Mouse (Mus musculus) induced T-regulatory cell, adult 2 months (primary cell): ENCODE measurements around the gene H2al1i.
"Not testable (repeated sequence)": the region's sequence is repeated elsewhere in the genome, so short reads cannot be mapped to it uniquely, and the experiment has no call there.

Source experiments
- DNase-seq: peaks from one replicate; pipeline ENCODE4 v3.0.0-alpha.2; 2012; ENCODE audit warnings: low read depth

The H2al1i gene

GRCm38 (mm10) chrX:11324359-11324758, at the start of gene H2al1i:
Gene H2al1i (plus strand): TSS chrX:11324659.
- DNase-seq: not testable (repeated sequence)

- DNase-seq: no peak
These were observed 47.4 kb upstream of the H2al1i start for GRCm38 (mm10) chrX:11277083-11277482.

- DNase-seq: no peak
These were observed 43.7 kb upstream of the H2al1i start for GRCm38 (mm10) chrX:11280741-11281140.

DNA sequence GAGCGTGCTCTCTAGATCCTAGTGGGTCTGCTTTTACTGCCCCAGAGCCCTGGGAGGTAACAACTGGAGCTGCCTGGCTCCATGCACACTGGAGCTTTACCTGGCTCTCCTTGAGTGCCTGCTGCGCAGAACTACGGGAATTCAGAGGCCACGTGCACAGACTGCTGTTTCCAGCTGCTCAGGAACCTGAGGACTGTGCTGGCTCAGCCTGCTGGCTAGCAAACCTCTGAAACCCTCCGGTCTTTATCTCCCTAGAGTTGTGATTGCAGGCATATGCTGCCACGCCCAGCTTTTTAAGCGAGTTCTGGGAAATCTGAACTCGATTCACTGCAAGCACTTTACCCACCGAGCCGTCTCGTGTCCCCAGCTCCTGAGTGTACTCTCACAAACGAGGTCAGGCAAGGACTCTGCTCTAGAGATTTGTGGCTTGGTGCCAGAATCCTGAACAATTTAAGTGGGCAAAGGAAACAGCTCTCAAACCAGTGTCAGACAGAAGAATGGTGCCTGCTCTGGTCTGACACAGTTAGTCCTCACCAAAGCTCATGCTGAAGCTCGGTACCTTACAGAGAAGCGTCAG, 36.1 kb upstream of the H2al1i start:
- DNase-seq: no peak

DNA sequence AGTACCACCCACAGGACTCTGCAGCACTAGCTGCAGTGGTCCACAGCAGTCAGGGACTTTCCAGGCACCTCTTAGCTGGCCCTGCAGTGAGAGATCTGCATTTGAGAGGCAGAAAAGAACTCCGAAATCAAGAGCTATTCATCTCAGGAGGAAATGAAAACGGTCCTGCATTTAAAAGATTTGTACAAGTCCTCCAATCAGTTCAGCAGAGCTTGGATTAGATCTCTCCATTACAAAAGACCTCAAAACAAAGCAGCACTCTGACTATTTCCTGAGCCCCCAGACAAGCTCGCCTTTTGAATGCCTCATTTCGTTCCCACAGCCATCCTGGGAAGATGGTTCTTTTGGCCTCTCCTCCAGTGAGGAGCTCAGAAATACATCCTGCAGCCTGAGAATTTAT, 35.2 kb upstream of the H2al1i start:
- no peak for DNase-seq

DNA sequence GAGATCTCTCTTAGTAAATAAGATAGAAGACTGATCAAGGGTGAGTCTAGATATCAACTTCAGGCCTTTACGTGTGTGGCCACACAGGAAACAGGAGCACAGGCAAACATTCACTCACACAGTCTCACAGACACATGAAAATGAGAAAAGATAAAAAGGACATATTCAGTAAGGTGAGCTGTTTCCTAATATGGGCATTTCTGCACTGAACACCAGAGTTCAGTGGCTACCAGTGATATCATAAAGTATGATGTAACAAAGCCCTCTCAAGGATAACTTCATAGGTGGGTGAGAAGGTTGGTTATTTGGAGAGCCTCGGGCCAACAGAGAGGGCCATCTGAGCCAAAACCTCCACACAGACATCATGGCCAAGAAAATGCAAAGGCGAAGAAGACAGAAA, 25.5 kb upstream of the H2al1i start, which contains the start of gene H2al1a:
Gene H2al1a (plus strand): TSS at position 301 of the 400 bp plus-strand sequence.
- DNase-seq: not testable (repeated sequence)

DNA sequence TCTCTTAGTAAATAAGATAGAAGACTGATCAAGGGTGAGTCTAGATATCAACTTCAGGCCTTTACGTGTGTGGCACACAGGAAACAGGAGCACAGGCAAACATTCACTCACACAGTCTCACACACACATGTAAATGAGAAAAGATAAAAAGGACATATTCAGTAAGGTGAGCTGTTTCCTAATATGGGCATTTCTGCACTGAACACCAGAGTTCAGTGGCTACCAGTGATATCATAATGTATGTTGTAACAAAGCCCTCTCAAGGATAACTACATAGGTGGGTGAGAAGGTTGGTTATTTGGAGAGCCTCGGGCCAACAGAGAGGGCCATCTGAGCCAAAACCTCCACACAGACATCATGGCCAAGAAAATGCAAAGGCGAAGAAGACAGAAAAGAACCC, 22.3 kb upstream of the H2al1i start, which contains the start of gene H2al1b:
Gene H2al1b (plus strand): TSS at position 301 of the 400 bp plus-strand sequence.
- not testable (repeated sequence) for DNase-seq

DNA sequence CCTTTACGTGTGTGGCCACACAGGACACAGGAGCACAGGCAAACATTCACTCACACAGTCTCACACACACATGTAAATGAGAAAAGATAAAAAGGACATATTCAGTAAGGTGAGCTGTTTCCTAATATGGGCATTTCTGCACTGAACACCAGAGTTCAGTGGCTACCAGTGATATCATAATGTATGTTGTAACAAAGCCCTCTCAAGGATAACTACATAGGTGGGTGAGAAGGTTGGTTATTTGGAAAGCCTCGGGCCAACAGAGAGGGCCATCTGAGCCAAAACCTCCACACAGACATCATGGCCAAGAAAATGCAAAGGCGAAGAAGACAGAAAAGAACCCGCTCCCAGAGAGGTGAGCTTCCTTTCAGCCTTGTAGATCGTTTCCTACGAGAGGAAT, 19.1 kb upstream of the H2al1i start, which contains the start of gene H2al1c:
Gene H2al1c (plus strand): TSS at position 301 of the 400 bp plus-strand sequence.
- not testable (repeated sequence) for DNase-seq

DNA sequence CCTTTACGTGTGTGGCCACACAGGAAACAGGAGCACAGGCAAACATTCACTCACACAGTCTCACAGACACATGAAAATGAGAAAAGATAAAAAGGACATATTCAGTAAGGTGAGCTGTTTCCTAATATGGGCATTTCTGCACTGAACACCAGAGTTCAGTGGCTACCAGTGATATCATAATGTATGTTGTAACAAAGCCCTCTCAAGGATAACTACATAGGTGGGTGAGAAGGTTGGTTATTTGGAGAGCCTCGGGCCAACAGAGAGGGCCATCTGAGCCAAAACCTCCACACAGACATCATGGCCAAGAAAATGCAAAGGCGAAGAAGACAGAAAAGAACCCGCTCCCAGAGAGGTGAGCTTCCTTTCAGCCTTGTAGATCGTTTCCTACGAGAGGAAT, 15.9 kb upstream of the H2al1i start, which contains the start of gene H2al1d:
Gene H2al1d (plus strand): TSS at position 301 of the 400 bp plus-strand sequence.
- not testable (repeated sequence) for DNase-seq

GRCm38 (mm10) chrX:11311634-11312033, 12.8 kb upstream of the H2al1i start, which contains the start of gene H2al1e:
Gene H2al1e (plus strand): TSS chrX:11311934.
- DNase-seq: not testable (repeated sequence)

DNA sequence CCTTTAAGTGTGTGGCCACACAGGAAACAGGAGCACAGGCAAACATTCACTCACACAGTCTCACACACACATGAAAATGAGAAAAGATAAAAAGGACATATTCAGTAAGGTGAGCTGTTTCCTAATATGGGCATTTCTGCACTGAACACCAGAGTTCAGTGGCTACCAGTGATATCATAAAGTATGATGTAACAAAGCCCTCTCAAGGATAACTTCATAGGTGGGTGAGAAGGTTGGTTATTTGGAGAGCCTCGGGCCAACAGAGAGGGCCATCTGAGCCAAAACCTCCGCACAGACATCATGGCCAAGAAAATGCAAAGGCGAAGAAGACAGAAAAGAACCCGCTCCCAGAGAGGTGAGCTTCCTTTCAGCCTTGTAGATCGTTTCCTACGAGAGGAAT, 9.6 kb upstream of the H2al1i start, which contains the start of gene H2al1f:
Gene H2al1f (plus strand): TSS at position 301 of the 400 bp plus-strand sequence.
- DNase-seq: not testable (repeated sequence)

DNA sequence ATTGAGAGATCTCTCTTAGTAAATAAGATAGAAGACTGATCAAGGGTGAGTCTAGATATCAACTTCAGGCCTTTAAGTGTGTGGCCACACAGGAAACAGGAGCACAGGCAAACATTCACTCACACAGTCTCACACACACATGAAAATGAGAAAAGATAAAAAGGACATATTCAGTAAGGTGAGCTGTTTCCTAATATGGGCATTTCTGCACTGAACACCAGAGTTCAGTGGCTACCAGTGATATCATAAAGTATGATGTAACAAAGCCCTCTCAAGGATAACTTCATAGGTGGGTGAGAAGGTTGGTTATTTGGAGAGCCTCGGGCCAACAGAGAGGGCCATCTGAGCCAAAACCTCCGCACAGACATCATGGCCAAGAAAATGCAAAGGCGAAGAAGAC, 6.5 kb upstream of the H2al1i start, which contains the start of gene H2al1g:
Gene H2al1g (plus strand): TSS at position 301 of the 400 bp plus-strand sequence.
- not testable (repeated sequence) for DNase-seq

DNA sequence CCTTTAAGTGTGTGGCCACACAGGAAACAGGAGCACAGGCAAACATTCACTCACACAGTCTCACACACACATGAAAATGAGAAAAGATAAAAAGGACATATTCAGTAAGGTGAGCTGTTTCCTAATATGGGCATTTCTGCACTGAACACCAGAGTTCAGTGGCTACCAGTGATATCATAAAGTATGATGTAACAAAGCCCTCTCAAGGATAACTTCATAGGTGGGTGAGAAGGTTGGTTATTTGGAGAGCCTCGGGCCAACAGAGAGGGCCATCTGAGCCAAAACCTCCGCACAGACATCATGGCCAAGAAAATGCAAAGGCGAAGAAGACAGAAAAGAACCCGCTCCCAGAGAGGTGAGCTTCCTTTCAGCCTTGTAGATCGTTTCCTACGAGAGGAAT, 3.3 kb upstream of the H2al1i start, which contains the start of gene H2al1h:
Gene H2al1h (plus strand): TSS at position 301 of the 400 bp plus-strand sequence.
- not testable (repeated sequence) for DNase-seq

DNA sequence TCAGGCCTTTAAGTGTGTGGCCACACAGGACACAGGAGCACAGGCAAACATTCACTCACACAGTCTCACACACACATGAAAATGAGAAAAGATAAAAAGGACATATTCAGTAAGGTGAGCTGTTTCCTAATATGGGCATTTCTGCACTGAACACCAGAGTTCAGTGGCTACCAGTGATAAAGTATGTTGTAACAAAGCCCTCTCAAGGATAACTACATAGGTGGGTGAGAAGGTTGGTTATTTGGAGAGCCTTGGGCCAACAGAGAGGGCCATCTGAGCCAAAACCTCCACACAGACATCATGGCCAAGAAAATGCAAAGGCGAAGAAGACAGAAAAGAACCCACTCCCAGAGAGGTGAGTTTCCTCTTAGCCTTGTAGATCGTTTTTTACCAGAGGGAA, 3.1 kb downstream of the H2al1i start, which contains the start of gene H2al1j:
Gene H2al1j (plus strand): TSS at position 301 of the 400 bp plus-strand sequence.
- not testable (repeated sequence) for DNase-seq

- DNase-seq: no peak
These were observed 21.3 kb downstream of the H2al1i start for GRCm38 (mm10) chrX:11345762-11346161.

DNA sequence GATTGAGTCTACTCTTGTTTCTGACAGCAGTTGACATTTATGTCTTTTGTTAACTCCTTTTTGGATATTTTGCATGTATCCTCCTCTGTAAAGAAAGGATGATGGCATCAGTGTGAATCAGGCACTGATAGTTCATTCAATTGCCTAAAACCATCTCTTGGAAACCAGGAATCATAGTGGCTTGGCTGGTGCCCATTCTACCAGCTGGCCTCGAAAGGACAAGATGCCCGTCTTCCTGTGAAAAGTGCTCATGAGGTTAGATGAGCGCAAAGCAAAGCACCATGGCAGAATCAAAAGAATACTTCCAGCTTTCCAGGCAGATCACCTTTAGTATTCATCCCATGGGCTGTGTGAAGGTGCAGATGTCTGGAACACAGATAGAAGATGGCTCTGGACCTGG, 22.3 kb downstream of the H2al1i start:
- no peak for DNase-seq

- no peak for DNase-seq
These were observed 36.4 kb downstream of the H2al1i start for GRCm38 (mm10) chrX:11360823-11361222.

DNA sequence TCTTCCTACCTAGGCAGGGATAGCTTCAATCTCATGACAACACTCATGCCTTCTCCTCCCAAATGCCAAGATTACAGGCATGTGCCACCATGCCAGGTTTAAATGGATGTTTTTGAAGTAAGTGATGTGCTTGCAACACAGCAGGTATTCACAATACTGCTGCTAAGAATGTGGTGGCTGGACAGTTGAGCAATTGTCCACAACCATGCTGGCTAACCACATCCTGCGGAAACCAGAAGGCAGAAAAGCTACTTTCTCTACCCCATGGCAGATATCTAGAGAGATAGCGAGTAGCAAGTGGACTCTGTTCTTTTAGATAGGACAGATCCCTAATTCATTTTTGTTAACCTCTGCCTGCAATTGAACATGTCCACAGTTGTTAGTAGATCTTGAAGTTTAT, 36.8 kb downstream of the H2al1i start:
- DNase-seq: no peak

DNA sequence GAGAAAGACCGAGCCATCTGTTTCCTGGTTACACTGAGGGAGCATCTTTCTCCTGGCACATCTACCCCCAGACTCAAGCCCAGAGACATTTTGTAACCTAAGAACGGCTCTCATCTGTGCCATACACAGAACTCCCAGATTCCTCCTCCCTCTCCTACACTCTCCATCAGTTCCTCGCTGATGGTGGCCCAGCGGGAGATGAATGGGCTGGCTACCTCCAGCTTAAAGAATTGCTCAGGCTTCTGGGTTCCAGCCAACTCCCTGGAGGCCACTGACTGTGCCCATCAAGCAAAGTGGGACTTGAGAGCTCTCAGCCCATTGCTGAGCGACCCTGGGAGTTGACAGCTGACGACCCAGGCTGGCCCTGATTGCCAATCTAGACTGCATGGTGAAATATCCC, 39.4 kb downstream of the H2al1i start:
- no peak for DNase-seq

DNA sequence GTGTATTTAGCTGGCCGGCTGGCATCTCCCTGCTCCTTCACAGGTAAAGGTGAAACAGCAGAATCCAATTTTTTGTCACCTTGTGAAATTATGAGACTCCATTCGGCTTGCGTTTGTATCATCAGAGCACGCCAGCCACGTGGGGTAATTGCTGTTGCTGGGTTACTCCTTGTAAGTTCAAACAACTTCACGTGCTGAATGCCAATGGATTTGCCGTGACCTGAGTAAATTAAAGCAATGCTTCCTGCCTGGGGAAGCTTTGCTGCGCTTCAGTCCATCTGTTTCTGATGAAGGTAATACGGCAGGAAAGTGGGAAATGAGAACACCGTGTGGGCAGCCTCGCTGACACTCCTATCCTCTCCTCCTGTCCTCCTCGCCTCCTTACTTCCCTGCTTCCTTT, 40.7 kb downstream of the H2al1i start:
- DNase-seq: no peak
